Mouse (Mus musculus) stomach, adult 2 months (tissue): ENCODE data around the gene Zfc3h1. TPM values are rescaled to one million over a fixed set of nuclear protein-coding genes. Genes with fewer than 3 reads are reported as not detected.

Experiments
- polyA plus RNA-seq: library from polyadenylated mRNA; depleted of rRNA; stranded (reverse); fragments of >200 nt; gene quantifications from 2 replicates; pipeline ENCODE4 v1.2.3, GENCODE M21; 2012; rRNA removed

Gene Zfc3h1
- polyA plus RNA-seq, result 1.2 and 3.0 TPM in 2 replicates

GRCm38 (mm10) chr10:115384221-115385017 lies at the start of gene Zfc3h1, which contains the start of gene Thap2:
Gene Zfc3h1 (plus strand): TSS chr10:115384959.
Gene Thap2 (minus strand): TSS chr10:115384443.

DNA sequence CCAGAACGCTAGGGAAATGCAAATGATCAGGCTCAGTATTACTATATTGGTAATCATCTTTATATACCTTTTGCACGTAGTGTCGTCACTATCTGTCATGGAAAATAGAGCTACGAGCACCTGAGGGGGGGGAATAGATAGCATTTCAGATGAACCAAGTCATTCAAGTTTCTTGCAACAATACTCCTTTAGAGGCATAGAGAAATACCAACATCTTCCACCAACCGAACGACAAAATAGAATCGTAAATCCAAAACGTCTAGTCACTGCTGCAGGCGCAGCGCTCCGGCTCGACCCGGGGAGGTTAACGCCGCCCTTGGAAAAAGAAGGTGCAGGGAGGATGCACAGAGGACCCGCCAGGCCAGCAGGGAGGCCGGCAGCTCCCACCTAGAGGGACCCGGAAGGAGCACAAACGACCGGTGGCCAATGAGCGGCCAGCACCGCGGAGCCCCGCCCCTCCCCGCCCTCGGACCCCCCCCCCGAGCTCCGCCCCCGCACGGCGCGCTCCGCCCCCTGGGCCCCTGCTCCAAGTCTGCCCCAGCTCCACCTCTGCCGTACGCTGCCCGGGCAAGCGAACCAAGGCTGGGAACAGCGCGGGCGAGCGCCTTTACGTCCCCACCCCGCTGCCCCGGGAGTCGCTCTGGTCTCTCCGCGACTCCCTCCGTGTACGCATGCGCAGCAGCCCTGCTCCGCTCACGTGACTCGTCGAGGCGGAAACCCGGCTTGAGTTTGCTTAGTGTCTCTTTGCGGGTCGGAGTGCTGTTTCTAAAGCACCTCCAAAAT lies 22.7 kb upstream of the Zfc3h1 start, which contains the start of gene Tmem19:
TSS of gene Tmem19 (minus strand) at position 662 of the 783 bp plus-strand sequence.

Other genes starting within 250 kb of the Zfc3h1 start
- gene Tph2, start 199.9 kb upstream of the Zfc3h1 start, polyA plus RNA-seq, result not detected in 2 replicates
- 0.92 and 2.2 TPM in 2 replicates for gene Tbc1d15, start 133.5 kb upstream of the Zfc3h1 start, polyA plus RNA-seq
- 15.5 and 17.0 TPM in 2 replicates for gene Rab21, start 69.4 kb upstream of the Zfc3h1 start, polyA plus RNA-seq
- 5.2 and 7.1 TPM in 2 replicates for gene Tmem19, start 22.5 kb upstream of the Zfc3h1 start, polyA plus RNA-seq
- 2.6 and 3.3 TPM in 2 replicates for gene Thap2, start 516 bp upstream of the Zfc3h1 start, polyA plus RNA-seq
- not detected in 2 replicates for gene A930009A15Rik, start 185.0 kb downstream of the Zfc3h1 start, polyA plus RNA-seq
- gene Lgr5, start 202.8 kb downstream of the Zfc3h1 start, polyA plus RNA-seq, result 2.8 and 5.6 TPM in 2 replicates